Comparison of ENCODE assay signal across 8 mouse cellular contexts in the genomic region with DNA sequence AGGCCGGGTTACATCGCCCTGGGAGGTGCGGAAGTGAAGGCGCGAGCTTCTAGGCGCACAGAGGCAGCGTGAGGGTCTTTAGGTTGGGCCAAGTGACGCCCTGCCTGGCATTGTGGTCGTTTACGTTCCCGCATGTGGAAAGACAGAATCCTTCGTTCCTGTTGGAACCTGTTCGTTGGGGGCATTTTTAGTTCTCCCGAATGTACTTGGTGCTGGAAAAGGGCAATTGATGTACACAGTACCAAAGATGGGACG. TPM values are rescaled to one million over a fixed set of nuclear protein-coding genes. Genes with fewer than 3 reads are reported as not detected.
A peak's percentile ranks its signal among the peaks of the same experiment; 100 is the strongest.
DNase-seq lines count a peak whose midpoint lies in the region; ATAC-seq and TF ChIP-seq lines count a peak whose summit lies in the region.

No protein-coding gene starts in this region.

- H3K36me3 ChIP-seq in liver, adult 2 months (ENCODE audit: control insufficient read depth, insufficient read depth, low read length) = no peaks in the 10 kb centered on the region
- no peaks in the 10 kb centered on the region for H3K36me3 ChIP-seq in embryonic facial prominence, embryonic 12.5 days
- 0 out of 2 replicates have a peak, but pooled peaks cover 2% of the 10 kb centered on the region for H3K36me3 ChIP-seq in intestine, postnatal 0 days (ENCODE audit: control insufficient read depth, insufficient read depth)
- H3K36me3 ChIP-seq in neural tube, embryonic 13.5 days = peaks cover 2% of the 10 kb centered on the region; the same call in 1 of the 2 replicates

- no peak for DNase-seq in liver, adult 2 months (ENCODE audit: extremely low read depth, low read depth, low spot score)
- DNase-seq in liver = no peak
- DNase-seq in layer of hippocampus, postnatal 25 days (ENCODE audit: extremely low spot score in 1 of 2, low spot score in 1 of 2) = no peak
- no peak for DNase-seq in ovary, postnatal 10 days (ENCODE audit: low spot score)
- no peak for DNase-seq in thymus, postnatal 36 days

- TF ChIP-seq CTCF in liver, adult 2 months (IDR thresholded peaks at IDR 0.05; ENCODE audit: low read depth, low read length) = no peak
- TF ChIP-seq CTCF in intestine, postnatal 0 days (IDR thresholded peaks at IDR 0.05; ENCODE audit: low read depth) = no peak

- no peaks in the 10 kb centered on the region for H3K27me3 ChIP-seq in liver, adult 2 months (ENCODE audit: control insufficient read depth, insufficient read depth, low read length)
- no peaks in the 10 kb centered on the region for H3K27me3 ChIP-seq in embryonic facial prominence, embryonic 12.5 days
- no peaks in the 10 kb centered on the region for H3K27me3 ChIP-seq in intestine, postnatal 0 days (replicated peaks; ENCODE audit: control insufficient read depth, insufficient read depth, low read length)
- H3K27me3 ChIP-seq in neural tube, embryonic 13.5 days = no peaks in the 10 kb centered on the region

- peaks cover 23% of the 10 kb centered on the region for H3K4me1 ChIP-seq in liver, adult 2 months (ENCODE audit: control insufficient read depth, insufficient read depth, low read length)
- peaks cover 25% of the 10 kb centered on the region for H3K4me1 ChIP-seq in embryonic facial prominence, embryonic 12.5 days
- H3K4me1 ChIP-seq in intestine, postnatal 0 days (replicated peaks; ENCODE audit: control insufficient read depth, insufficient read depth, low read length) = no peaks in the 10 kb centered on the region
- H3K4me1 ChIP-seq in neural tube, embryonic 13.5 days (replicated peaks) = peaks cover 53% of the 10 kb centered on the region

- ATAC-seq in embryonic facial prominence, embryonic 12.5 days (ENCODE audit: insufficient number of reproducible peaks, insufficient read depth, low FRiP score, low TSS enrichment) = no peak
- ATAC-seq in intestine, postnatal 0 days = no peak
- peak; percentile 9 for ATAC-seq in neural tube, embryonic 13.5 days (ENCODE audit: low read depth)

- peak overlapping the region; percentile 90 for H3K4me3 ChIP-seq in liver, adult 2 months (ENCODE audit: insufficient read depth, low read depth, low read length)
- H3K4me3 ChIP-seq in embryonic facial prominence, embryonic 12.5 days = peak overlapping the region; percentile 74
- H3K4me3 ChIP-seq in intestine, postnatal 0 days (ENCODE audit: low read depth, low read length) = peak overlapping the region; percentile 81
- H3K4me3 ChIP-seq in neural tube, embryonic 13.5 days = peak overlapping the region; percentile 88

- WGBS in liver, adult 2 months = under 1% methylated on average over 15 of the region's 15 CpGs
- under 1% methylated on average over 15 of the region's 15 CpGs for WGBS in embryonic facial prominence, embryonic 12.5 days
- WGBS in intestine, postnatal 0 days = under 1% methylated on average over 15 of the region's 15 CpGs
- 0% methylated on average over 15 of the region's 15 CpGs for WGBS in neural tube, embryonic 13.5 days

- peaks cover 29% of the 10 kb centered on the region for H3K79me2 ChIP-seq in liver, adult 2 months (ENCODE audit: control insufficient read depth, insufficient read depth, low read length)

- TF ChIP-seq POLR2A in liver, adult 2 months (IDR thresholded peaks at IDR 0.05; ENCODE audit: extremely low read depth, insufficient read depth, low read length) = no peak

- H3K27ac ChIP-seq in liver, adult 2 months (replicated peaks; ENCODE audit: insufficient read depth, low read depth, low read length) = peak overlapping the region; percentile 30
- peak overlapping the region; percentile 95 for H3K27ac ChIP-seq in embryonic facial prominence, embryonic 12.5 days
- peak overlapping the region; percentile 86 for H3K27ac ChIP-seq in intestine, postnatal 0 days (ENCODE audit: low read depth, low read length)
- H3K27ac ChIP-seq in neural tube, embryonic 13.5 days (replicated peaks) = peak overlapping the region; percentile 94

- peak overlapping the region; percentile 94 for H3K4me2 ChIP-seq in embryonic facial prominence, embryonic 12.5 days (replicated peaks)
- H3K4me2 ChIP-seq in intestine, postnatal 0 days (replicated peaks; ENCODE audit: low read depth) = peak overlapping the region; percentile 99
- peak overlapping the region; percentile 98 for H3K4me2 ChIP-seq in neural tube, embryonic 13.5 days

- no peaks in the 10 kb centered on the region for H3K9me3 ChIP-seq in embryonic facial prominence, embryonic 12.5 days
- no peaks in the 10 kb centered on the region for H3K9me3 ChIP-seq in intestine, postnatal 0 days (ENCODE audit: control insufficient read depth)
- H3K9me3 ChIP-seq in neural tube, embryonic 13.5 days = no peaks in the 10 kb centered on the region

- H3K9ac ChIP-seq in liver, adult 2 months (ENCODE audit: low read depth, low read length) = peak overlapping the region; percentile 83
- H3K9ac ChIP-seq in embryonic facial prominence, embryonic 12.5 days = peak overlapping the region; percentile 76
- peak overlapping the region; percentile 76 for H3K9ac ChIP-seq in intestine, postnatal 0 days (ENCODE audit: low read depth, low read length)
- peak overlapping the region; percentile 97 for H3K9ac ChIP-seq in neural tube, embryonic 13.5 days

RNA-seq across cellular contexts. Expression of a gene that starts 0.6 kb away (rescaled TPM):
- total RNA-seq in liver, adult 2 months (2014; rRNA removed) = 6.3 and 8.7 TPM in 2 replicates
- 19.7 and 20.3 TPM in 2 replicates for polyA plus RNA-seq in liver, adult 2 months (2012; rRNA removed)
- 29.5 and 33.5 TPM in 2 replicates for polyA plus RNA-seq in embryonic facial prominence, embryonic 12.5 days (2016; fragmentation: Nextera tagmentation; extraction: Ambion mirVana)
- polyA plus RNA-seq in intestine, postnatal 0 days (2015; fragmentation: Nextera tagmentation; extraction: Ambion mirVana) = 23.2 and 23.7 TPM in 2 replicates
- polyA plus RNA-seq in neural tube, embryonic 13.5 days (2015; fragmentation: Nextera tagmentation; extraction: Ambion mirVana) = 24.4 and 25.0 TPM in 2 replicates
- total RNA-seq in layer of hippocampus, postnatal 25 days (2021) = 10 to 100 TPM; 15.8 to 17.9 TPM

RNA-seq across cellular contexts. Expression of a gene that starts 1.0 kb away (rescaled TPM):
- 111 and 115 TPM in 2 replicates for total RNA-seq in liver, adult 2 months (2014; rRNA removed)
- polyA plus RNA-seq in liver, adult 2 months (2012; rRNA removed) = 69.2 and 76.2 TPM in 2 replicates
- 525 and 526 TPM in 2 replicates for polyA plus RNA-seq in embryonic facial prominence, embryonic 12.5 days (2016; fragmentation: Nextera tagmentation; extraction: Ambion mirVana)
- 152 and 159 TPM in 2 replicates for polyA plus RNA-seq in intestine, postnatal 0 days (2015; fragmentation: Nextera tagmentation; extraction: Ambion mirVana)
- polyA plus RNA-seq in neural tube, embryonic 13.5 days (2015; fragmentation: Nextera tagmentation; extraction: Ambion mirVana) = 564 and 592 TPM in 2 replicates
- 100 to 1,000 TPM; 194 to 226 TPM for total RNA-seq in layer of hippocampus, postnatal 25 days (2021)

RNA-seq across cellular contexts. Expression of a gene that starts 20.5 kb away (rescaled TPM):
- total RNA-seq in liver, adult 2 months (2014; rRNA removed) = 6.1 and 7.2 TPM in 2 replicates
- 11.3 and 16.2 TPM in 2 replicates for polyA plus RNA-seq in liver, adult 2 months (2012; rRNA removed)
- 66.4 and 67.1 TPM in 2 replicates for polyA plus RNA-seq in embryonic facial prominence, embryonic 12.5 days (2016; fragmentation: Nextera tagmentation; extraction: Ambion mirVana)
- 10.1 and 10.9 TPM in 2 replicates for polyA plus RNA-seq in intestine, postnatal 0 days (2015; fragmentation: Nextera tagmentation; extraction: Ambion mirVana)
- 54.0 and 61.6 TPM in 2 replicates for polyA plus RNA-seq in neural tube, embryonic 13.5 days (2015; fragmentation: Nextera tagmentation; extraction: Ambion mirVana)
- 10 to 100 TPM; 38.9 to 40.9 TPM for total RNA-seq in layer of hippocampus, postnatal 25 days (2021)

RNA-seq across cellular contexts. Expression of a gene that starts 28.7 kb away (rescaled TPM):
- not detected in 2 replicates for total RNA-seq in liver, adult 2 months (2014; rRNA removed)
- not detected in 2 replicates for polyA plus RNA-seq in liver, adult 2 months (2012; rRNA removed)
- polyA plus RNA-seq in embryonic facial prominence, embryonic 12.5 days (2016; fragmentation: Nextera tagmentation; extraction: Ambion mirVana) = not detected in 2 replicates
- not detected in 2 replicates for polyA plus RNA-seq in intestine, postnatal 0 days (2015; fragmentation: Nextera tagmentation; extraction: Ambion mirVana)
- not detected in 2 replicates for polyA plus RNA-seq in neural tube, embryonic 13.5 days (2015; fragmentation: Nextera tagmentation; extraction: Ambion mirVana)
- total RNA-seq in layer of hippocampus, postnatal 25 days (2021) = not detected

RNA-seq across cellular contexts. Expression of a gene that starts 50.5 kb away (rescaled TPM):
- total RNA-seq in liver, adult 2 months (2014; rRNA removed) = not detected in 2 replicates
- not detected in 2 replicates for polyA plus RNA-seq in liver, adult 2 months (2012; rRNA removed)
- polyA plus RNA-seq in embryonic facial prominence, embryonic 12.5 days (2016; fragmentation: Nextera tagmentation; extraction: Ambion mirVana) = 0.82 and 0.83 TPM in 2 replicates
- polyA plus RNA-seq in intestine, postnatal 0 days (2015; fragmentation: Nextera tagmentation; extraction: Ambion mirVana) = 0.09 and 0.10 TPM in 2 replicates
- 4.8 TPM in 2 replicates for polyA plus RNA-seq in neural tube, embryonic 13.5 days (2015; fragmentation: Nextera tagmentation; extraction: Ambion mirVana)
- total RNA-seq in layer of hippocampus, postnatal 25 days (2021) = 10 to 100 TPM; 95.1 to 98.5 TPM

Comparison
In these comparisons a context has a peak if more than half of its experiments do, and no peak if none do; other contexts are left out.
1. H3K27ac ChIP-seq: peak in every context shown above with its lines; median percentile 95 in embryonic facial prominence, embryonic 12.5 days; 94 in neural tube, embryonic 13.5 days; 86 in intestine, postnatal 0 days; 30 in liver, adult 2 months.